Mouse (Mus musculus) cortical plate, adult 2 months (tissue): Measurements from ENCODE around the gene Nin.

Experiments used
- CTCF ChIP-seq: fragments of 200-500 bp; IDR thresholded peaks from 2 replicates; pipeline ENCODE4 v1.5.1; 2011; ENCODE audit warnings: mild to moderate bottlenecking, control low read depth, low read length; ENCODE audit not compliant: insufficient read depth; ENCODE audit errors: extremely low read depth
- POLR2A ChIP-seq: fragments of 200-500 bp; IDR thresholded peaks from 2 replicates; pipeline ENCODE4 v1.6.1; 2011; ENCODE audit warnings: mild to moderate bottlenecking, low read length, control low read depth; ENCODE audit not compliant: insufficient read depth; ENCODE audit errors: extremely low read depth

DNA sequence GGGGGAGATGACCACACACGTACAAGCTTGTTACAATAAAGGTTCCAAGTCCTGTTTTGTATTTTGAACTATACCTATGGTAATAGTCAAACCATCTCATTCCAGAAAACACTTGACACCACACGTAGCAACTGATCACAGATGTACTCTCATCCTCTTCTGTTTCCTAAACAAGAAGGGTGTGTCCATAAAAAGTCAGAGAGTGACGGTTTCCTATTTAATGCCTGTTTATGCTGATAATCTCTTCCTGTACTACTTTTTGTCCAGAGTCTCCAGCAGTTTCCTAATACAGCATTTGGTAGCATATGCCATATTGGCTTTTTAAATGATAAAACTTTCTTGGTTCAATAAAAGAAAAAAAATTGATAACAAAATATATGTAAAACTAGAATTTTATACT lies 147.9 kb downstream of the Nin start:
- TF ChIP-seq CTCF = no peak
- no peak for TF ChIP-seq POLR2A
